Mouse (Mus musculus) inflammation-experienced regulatory T-cells (primary cell): Measurements from ENCODE around the gene Prlr. TPM values are rescaled to one million over a fixed set of nuclear protein-coding genes. Genes with fewer than 3 reads are reported as not detected.

Experiments
- polyA plus RNA-seq, 2 experiments: library from polyadenylated mRNA; unstranded; fragments of 100-300 nt; shearing (Covaris generic); gene quantifications; one replicate each; pipeline ENCODE4 v1.2.1; 2017

Gene Prlr
- under 1 TPM; 0.23 to 0.56 TPM for polyA plus RNA-seq

GRCm38 (mm10) chr15:10177083-10177482 lies at the start of gene Prlr:
Gene Prlr (plus strand): TSS chr15:10177238.

GRCm38 (mm10) chr15:10325080-10325479 lies 148.0 kb downstream of the Prlr start, which contains the start of gene Gm21973:
Gene Gm21973 (plus strand): TSS chr15:10325380.

DNA sequence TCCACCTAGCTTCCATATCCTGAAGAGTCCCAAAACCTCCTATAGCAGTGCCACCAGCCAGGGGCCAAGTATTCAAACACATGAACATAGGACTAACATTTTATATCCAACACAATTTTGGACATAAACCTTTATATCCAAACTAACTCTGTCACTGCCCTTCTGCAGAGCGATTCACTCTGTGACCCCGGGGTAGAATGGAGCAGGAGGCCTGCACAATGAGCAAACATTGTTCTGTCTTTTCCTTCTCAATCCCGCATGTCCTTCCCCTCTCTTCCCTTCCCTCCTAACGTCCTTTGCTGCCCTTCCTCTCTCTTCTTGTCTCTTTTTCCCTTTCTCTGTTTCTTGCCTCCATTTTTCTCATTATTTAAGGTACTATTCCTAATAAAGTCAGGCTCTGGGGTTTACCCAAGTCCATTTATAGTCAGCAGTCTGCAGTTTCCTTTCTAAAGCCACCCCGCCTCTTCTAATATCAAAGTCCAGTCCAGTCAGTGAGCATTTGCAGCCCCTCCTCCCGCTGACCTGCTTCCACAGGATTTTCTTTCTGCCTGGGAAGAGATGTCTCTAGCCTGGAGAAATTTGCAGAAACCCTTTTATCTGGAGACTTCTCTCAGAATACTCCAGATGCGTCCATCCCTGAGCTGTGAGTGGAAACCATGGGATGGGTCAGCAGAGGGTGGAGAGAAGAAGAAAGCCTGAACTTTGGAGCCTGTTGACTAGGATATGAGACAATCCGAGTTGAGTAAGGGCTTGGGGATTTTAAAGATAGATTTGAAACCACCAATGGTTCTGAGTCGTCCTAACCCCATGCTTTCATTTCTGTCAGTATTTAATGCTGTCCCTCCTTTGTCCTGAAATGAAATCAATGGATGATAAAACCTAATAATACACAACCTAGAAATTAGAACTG lies 181.3 kb downstream of the Prlr start, which contains the start of gene Agxt2:
Agxt2 (plus strand) TSS at position 494 of the 910 bp plus-strand sequence.

Other genes with a start within 250 kb of the Prlr start
- not detected for gene Gm21973, start 148.1 kb downstream of the Prlr start, polyA plus RNA-seq
- gene Agxt2, start 181.3 kb downstream of the Prlr start, polyA plus RNA-seq, result under 1 TPM; 0.16 to 0.66 TPM